Mouse (Mus musculus): Measurements from ENCODE around the gene Aip. TPM values are rescaled to one million over a fixed set of nuclear protein-coding genes. Genes with fewer than 3 reads are reported as not detected.

Aip gene
- total RNA-seq, 2 experiments from 2014 or later: 62.1 to 63.2 TPM

DNA sequence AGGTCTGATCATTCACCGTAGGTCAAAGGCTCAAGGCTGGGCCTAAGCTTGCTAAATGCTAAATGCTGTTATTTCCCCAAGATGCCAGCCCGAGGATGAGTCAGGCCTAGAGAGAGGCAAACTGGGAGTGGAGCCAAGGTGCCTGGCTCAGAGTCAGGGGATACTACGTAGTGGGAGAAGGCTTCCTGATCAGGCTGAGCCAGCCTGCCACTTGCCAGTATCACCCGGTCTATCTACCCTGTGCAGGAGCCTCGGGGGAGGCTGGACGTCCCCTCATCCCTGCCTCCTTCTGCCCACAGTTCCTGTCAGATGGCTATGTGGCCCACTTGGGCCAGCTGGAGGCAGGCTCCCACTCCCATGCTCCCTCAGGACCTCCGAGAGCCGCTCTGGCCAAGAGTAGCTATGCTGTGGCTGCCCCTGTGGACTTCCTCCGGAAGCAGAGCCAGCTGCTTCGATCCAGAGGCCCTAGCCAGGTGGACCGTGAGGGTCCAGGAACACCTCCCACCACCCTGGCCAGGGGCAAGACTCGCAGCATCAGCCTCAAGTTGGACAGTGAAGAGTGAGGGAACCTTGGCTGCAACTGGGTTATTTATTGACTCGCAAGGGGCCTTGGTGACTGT is 12.4 kb downstream of the Aip start:
- peak; percentile 88 for DNase-seq

- DNase-seq: no peak
Observed at GRCm38 (mm10) chr19:4112063-4112960, 13.3 kb downstream of the Aip start.

- no peak for DNase-seq
Observed at GRCm38 (mm10) chr19:4108535-4108934, 17.1 kb downstream of the Aip start.

GRCm38 (mm10) chr19:4106654-4107053 is 19.0 kb downstream of the Aip start:
- DNase-seq: no peak

DNA sequence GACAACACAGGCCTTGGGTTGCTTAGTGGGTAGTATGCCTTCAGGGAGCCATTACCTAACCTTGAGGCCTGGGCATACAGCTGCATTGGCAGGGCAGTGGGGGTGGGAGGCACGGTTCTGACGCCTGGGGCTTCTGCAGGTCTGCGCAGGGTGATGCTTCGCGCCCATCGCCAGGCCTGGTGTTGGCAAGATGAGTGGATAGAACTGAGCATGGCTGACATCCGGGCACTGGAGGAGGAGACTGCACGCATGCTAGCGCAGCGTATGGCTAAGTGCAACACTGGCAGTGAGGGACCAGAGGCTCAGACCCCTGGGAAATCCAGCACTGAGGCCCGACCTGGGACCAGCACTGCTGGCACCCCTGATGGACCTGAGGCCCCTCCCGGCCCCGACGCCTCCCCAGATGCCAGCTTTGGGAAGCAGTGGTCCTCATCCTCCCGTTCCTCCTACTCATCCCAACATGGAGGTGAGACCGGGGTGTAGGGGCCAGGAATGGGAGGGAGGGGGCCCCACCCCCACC is 20.9 kb downstream of the Aip start:
- no peak for DNase-seq

DNA sequence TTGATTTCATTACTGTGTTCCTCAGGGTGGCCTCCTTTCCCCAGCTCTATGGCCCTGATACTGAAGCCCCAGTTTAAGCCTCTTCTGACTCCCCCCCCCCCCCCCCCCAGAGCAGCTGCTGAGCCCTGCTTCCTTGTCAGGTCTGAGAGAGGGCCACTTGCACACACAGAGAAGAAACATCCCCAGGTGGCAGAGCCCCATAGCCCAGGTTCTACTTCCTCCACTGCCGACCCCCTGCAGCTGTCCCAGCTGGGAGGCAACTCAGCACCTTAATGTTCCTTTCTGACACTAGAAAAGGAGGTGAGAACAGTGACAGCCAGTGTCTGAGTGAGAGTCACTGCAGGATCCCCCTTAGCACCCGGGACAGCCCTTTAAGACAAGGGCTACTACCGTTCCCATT is 21.9 kb downstream of the Aip start:
- DNase-seq: no peak

DNA sequence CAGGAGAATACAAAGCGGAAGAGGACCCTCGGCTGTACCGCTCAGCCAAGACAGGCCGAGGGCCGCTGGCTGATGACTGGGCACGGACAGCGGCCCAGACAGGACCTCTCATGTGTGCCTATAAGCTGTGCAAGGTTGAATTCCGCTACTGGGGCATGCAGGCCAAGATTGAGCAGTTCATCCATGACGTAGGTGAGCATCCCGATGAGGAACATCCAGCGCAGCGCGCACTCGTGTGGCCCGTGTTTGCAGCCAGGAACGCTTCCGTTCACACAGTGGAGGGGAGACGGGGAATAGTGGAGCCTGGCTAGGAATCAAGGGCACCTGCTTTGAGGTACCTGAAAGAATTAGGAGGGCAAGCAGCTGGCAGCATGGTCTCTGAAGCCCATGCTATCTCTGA is 22.4 kb downstream of the Aip start:
- DNase-seq: no peak

DNA sequence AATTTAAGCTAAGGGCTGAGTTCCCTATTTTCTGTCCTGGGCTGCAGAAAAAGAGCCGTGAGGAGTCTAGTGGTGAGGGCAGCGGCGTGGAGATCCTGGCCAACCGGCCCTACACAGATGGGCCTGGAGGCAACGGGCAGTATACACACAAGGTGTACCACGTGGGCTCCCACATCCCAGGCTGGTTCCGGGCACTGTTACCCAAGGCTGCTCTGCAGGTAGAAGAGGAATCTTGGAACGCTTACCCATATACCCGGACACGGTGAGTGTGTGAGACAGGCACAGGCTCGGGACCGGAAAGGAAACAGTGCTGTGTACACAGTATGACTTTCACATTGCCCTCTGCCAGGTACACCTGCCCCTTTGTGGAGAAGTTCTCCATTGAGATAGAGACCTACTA is 23.0 kb downstream of the Aip start:
- DNase-seq: no peak

- DNase-seq: no peak
Observed at GRCm38 (mm10) chr19:4102049-4102448, 23.6 kb downstream of the Aip start.

DNA sequence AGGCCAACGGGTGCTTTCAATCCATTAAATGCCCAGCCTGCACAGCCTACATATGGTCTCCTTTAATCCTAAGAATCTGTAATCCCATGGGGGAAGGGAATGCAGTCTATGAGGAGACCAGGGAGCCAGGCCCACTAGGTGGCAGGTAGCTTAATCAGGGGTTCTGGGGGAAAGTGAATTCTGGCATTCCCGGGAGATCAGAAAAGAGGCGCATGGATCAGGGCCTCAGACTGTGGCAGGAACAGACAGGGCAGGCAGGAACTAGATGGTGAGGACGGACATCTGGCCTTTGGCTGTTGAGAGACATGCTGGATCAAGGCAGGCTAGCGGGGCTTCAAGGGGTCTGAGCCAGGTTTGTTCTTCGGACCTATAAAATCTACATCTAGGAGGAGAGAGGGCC is 24.2 kb downstream of the Aip start:
- no peak for DNase-seq

GRCm38 (mm10) chr19:4100718-4101261 is 24.9 kb downstream of the Aip start:
- DNase-seq: peak; percentile 31 to 32

DNA sequence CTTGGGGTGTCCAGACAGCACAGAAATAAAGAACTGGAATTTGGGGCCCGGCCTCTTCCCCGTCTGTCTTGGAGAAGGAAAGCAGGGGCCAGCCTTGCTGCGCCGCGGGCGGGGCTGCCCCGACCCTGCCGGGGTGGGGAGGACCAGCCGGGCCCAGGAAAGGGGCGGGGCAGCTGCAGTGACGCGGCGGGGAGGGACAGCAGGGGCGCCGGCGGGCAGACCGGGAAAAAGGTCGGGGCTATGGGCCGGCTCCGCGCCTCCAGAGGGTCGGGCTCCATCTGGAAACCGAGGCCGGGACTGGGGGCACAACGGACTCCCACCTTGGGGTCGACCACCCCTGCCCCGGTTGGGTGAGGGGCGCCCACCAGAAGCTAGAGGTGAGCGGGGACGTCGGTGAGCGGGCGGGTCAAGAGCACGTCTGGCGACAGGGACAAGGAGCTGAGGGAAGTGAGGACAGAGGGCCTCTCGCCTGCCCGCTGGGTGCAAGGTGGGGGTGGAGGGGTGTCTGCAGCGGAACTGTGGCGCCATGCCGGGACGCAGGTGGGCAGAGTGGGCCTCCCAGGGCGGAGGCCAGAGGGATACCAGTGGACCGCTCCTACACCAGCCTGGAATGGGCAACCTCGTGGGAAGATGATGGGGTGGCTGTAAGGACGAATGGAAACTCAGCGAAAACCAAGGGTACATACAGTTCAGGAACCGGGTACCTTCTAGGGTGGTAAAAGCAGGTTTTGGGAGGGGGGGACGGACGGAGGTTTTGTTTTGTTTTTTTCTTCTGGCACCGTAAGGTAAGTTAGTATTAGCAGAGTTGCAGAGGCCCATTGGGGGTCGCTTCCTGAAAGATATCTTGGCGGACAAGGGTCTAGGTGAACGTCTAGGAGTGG is 25.6 kb downstream of the Aip start, which contains the start of gene Pitpnm1:
TSS of gene Pitpnm1 (plus strand) at position 162 of the 881 bp plus-strand sequence.
- DNase-seq: peak; percentile 88 to 90

- peak; percentile 94 for DNase-seq
Observed at GRCm38 (mm10) chr19:4099056-4099455, 26.6 kb downstream of the Aip start.

GRCm38 (mm10) chr19:4098426-4098825 is 27.2 kb downstream of the Aip start:
- DNase-seq: peak; percentile 12 to 29

DNA sequence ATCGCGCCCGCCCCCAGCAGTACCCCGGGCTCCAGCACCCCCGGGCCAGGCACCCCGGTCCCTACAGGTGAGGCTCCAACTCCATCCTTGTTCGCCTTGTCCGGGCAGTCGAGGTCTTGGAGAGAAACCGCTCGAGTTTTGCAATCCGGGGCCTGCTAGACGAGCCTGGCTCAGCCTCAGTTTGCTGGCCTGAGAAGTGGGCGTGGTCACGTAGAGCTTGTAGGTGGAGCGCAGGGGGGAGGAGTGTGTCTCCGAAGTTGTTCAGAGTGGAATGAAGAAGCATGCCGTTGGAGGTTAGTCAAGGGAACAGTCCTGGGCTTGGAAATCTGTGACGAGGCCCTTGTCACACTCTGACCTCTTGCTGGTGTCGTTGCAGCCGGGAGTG is 28.2 kb downstream of the Aip start:
- no peak for DNase-seq

- DNase-seq: peak; percentile 100
Observed at GRCm38 (mm10) chr19:4096642-4097440, 28.8 kb downstream of the Aip start, which contains the start of gene Cdk2ap2. Gene Cdk2ap2, plus strand, starts transcription at chr19:4097182.

DNA sequence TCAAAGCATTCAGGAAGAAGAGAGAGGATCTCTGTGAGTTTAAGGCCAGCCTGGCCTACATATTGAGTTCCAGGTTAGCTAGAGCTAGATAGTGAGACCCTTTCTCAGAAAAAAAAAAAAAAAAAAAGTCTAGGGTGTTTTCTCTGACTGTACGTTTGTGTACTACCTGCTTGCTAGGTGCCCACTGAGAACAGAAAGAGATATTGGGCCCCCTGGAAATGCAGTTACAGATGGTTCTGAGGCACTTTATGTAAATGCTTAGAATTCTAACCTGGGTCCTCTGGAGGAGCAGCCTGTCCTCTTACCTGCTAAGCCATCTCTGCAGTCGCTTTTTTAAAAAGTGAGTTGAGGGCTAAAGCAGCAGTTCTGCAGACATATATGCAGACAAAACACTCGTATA is 29.9 kb downstream of the Aip start:
- DNase-seq: no peak

- DNase-seq: no peak
Observed at GRCm38 (mm10) chr19:4094774-4095303, 30.8 kb downstream of the Aip start.

DNA sequence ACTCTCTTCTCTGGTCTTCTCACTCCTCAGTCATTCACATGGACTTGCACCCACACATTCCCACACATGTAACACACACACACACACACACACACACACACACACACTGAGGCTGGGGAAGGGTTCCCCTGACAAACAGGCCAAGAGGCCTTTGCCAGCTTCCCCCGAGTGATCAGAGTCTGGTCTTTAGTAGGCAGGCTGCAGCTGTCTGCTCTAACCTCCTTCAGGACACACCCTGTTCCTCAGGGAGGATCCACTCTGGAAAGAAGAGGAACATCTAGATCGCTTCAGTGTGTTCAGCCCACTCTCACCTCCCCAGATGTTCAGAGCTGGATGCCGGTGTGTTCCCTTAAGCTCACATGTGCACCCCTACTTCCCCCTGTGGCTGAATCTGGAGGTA is 31.3 kb downstream of the Aip start:
- no peak for DNase-seq

GRCm38 (mm10) chr19:4093772-4094171 is 31.9 kb downstream of the Aip start:
- DNase-seq: no peak

GRCm38 (mm10) chr19:4092750-4093149 is 32.9 kb downstream of the Aip start:
- no peak for DNase-seq
